7 mouse cellular contexts compared by ENCODE assay signal in the genomic region with DNA sequence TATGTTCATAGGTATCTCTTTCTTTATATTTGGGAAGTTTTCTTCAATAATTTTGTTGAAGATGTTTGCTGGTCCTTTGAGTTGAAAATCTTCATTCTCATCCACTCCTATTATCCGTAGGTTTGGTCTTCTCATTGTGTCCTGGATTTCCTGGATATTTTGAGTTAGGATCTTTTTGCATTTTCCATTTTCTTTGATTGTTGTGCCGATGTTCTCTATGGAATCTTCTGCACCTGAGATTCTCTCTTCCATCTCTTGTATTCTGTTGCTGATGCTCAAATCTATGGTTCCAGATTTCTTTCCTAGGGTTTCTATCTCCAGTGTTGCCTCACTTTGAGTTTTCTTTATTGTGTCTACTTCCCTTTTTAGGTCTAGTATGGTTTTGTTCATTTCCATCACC. TPM values are rescaled to one million over a fixed set of nuclear protein-coding genes. Genes with fewer than 3 reads are reported as not detected.
DNase-seq lines count a peak whose midpoint lies in the region; ATAC-seq and TF ChIP-seq lines count a peak whose summit lies in the region.
"Not testable (repeated sequence)": the region's sequence is repeated elsewhere in the genome, so short reads cannot be mapped to it uniquely, and the experiment has no call there.

A gene (plus strand): TSS at position 301 of the 400 bp plus-strand sequence.

- TF ChIP-seq CTCF in bone marrow, adult 2 months (IDR thresholded peaks at IDR 0.05; ENCODE audit: control insufficient read depth, insufficient read depth, low read length); liver, postnatal 0 days (IDR thresholded peaks at IDR 0.05; ENCODE audit: low read depth): not testable (repeated sequence)

- TF ChIP-seq POLR2A in bone marrow, adult 2 months (IDR thresholded peaks at IDR 0.05; ENCODE audit: borderline replicate concordance, control insufficient read depth, low read depth, low read length): not testable (repeated sequence)

- not testable (repeated sequence) for H3K9ac ChIP-seq in forebrain, embryonic 15.5 days (replicated peaks); heart, embryonic 12.5 days; liver, postnatal 0 days (replicated peaks)

- not testable (repeated sequence) for H3K27ac ChIP-seq in bone marrow, adult 2 months (ENCODE audit: control insufficient read depth, insufficient read depth, low read depth, low read length, poor library complexity); forebrain, embryonic 15.5 days (replicated peaks); heart, embryonic 12.5 days (ENCODE audit: poor library complexity, severe bottlenecking); liver, postnatal 0 days (ENCODE audit: low read depth)

- ATAC-seq in forebrain, embryonic 15.5 days (replicated peaks); heart, embryonic 12.5 days (ENCODE audit: insufficient number of reproducible peaks, low FRiP score); inflammation-experienced regulatory T-cells, adult 6 months; liver, postnatal 0 days; monocyte, adult 5-6 weeks (replicated peaks; ENCODE audit: insufficient number of reproducible peaks, low FRiP score, low TSS enrichment, poor library complexity, severe bottlenecking): not testable (repeated sequence)

- H3K4me2 ChIP-seq in forebrain, embryonic 15.5 days (replicated peaks); heart, embryonic 12.5 days; liver, postnatal 0 days (ENCODE audit: low read depth, low read length): not testable (repeated sequence)

- H3K27me3 ChIP-seq in forebrain, embryonic 15.5 days; heart, embryonic 12.5 days (replicated peaks); liver, postnatal 0 days (ENCODE audit: insufficient read depth, low read length): not testable (repeated sequence)

- TF ChIP-seq EP300 in liver, postnatal 0 days (IDR thresholded peaks at IDR 0.05; ENCODE audit: low read depth): not testable (repeated sequence)

- not testable (repeated sequence) for H3K4me3 ChIP-seq in bone marrow, adult 2 months (replicated peaks; ENCODE audit: control insufficient read depth, low read depth, low read length); forebrain, embryonic 15.5 days; heart, embryonic 12.5 days; liver, postnatal 0 days (ENCODE audit: low read depth, low read length)

- H3K9me3 ChIP-seq in forebrain, embryonic 15.5 days; heart, embryonic 12.5 days (replicated peaks); liver, postnatal 0 days (ENCODE audit: low read length): not testable (repeated sequence)

- H3K36me3 ChIP-seq in forebrain, embryonic 15.5 days; heart, embryonic 12.5 days; liver, postnatal 0 days (replicated peaks; ENCODE audit: insufficient read depth, low read length): not testable (repeated sequence)

- no CpG with 5 or more reads among the region's 2 CpGs for WGBS in bone marrow, adult 2 months
- WGBS in forebrain, embryonic 15.5 days: no CpG with 5 or more reads among the region's 2 CpGs
- WGBS in heart, embryonic 12.5 days: no CpG with 5 or more reads among the region's 2 CpGs
- WGBS in liver, postnatal 0 days (ENCODE audit: insufficient replicate concordance): no CpG with 5 or more reads among the region's 2 CpGs

- H3K4me1 ChIP-seq in bone marrow, adult 2 months (ENCODE audit: control insufficient read depth, insufficient read depth, low read length); forebrain, embryonic 15.5 days; heart, embryonic 12.5 days (replicated peaks); liver, postnatal 0 days (ENCODE audit: insufficient read depth): not testable (repeated sequence)

- not testable (repeated sequence) for DNase-seq in left cerebral cortex, adult 8-10 months (ENCODE audit: low spot score in 2 of 2); liver, postnatal 0 days

RNA-seq across cellular contexts. Expression of the gene that starts here (rescaled TPM):
- polyA plus RNA-seq in bone marrow, adult 2 months (2011; ENCODE audit: insufficient read depth, insufficient read length, low replicate concordance, missing spikeins): 37.9 and 59.9 TPM in 2 replicates
- 177 TPM in 2 replicates for polyA plus RNA-seq in forebrain, embryonic 15.5 days (2015; fragmentation: Nextera tagmentation; extraction: Ambion mirVana)
- polyA plus RNA-seq in heart, embryonic 12.5 days (2016; fragmentation: Nextera tagmentation; extraction: Ambion mirVana): 98.0 and 98.7 TPM in 2 replicates
- polyA plus RNA-seq in inflammation-experienced regulatory T-cells, adult 6 months (2017; shearing (Covaris generic)): 10 to 100 TPM; 38.7 to 54.4 (median 40.4) TPM
- total RNA-seq in left cerebral cortex, adult 8-10 months (2022): 100 to 1,000 TPM in 3 of 4 experiments, 10 to 100 TPM in 1; 99.9 to 149 (median 112) TPM
- 64.8 and 70.2 TPM in 2 replicates for polyA plus RNA-seq in liver, postnatal 0 days (2015; fragmentation: Nextera tagmentation; extraction: Ambion mirVana)
- total RNA-seq in monocyte, adult 5-6 weeks (2017): 11.3 to 39.8 TPM (median 23.3 TPM) in 3 replicates
